Mouse (Mus musculus) lung, postnatal 0 days (tissue): ENCODE measurements at regions not wholly inside any gene's neighbourhood (a gene's known extent, or its start where the extent isn't known, plus 50 kb on each side); places are given as distances from the start of the nearest gene placed in this dataset.

Source experiments
- ATAC-seq: fragments of 200-750 bp; cut with Nextera tagmentation; 2 replicates; pipeline ENCODE4 v1.8.0; 2017; ENCODE audit warnings: moderate library complexity
- DNase-seq: peaks from one replicate; pipeline ENCODE4 v3.0.0-alpha.2; 2016; ENCODE audit warnings: low spot score
- H3K27ac ChIP-seq: fragments of 300-500 bp; sonication (generic); 2 replicates; pipeline ENCODE4 v1.5.1; 2014; ENCODE audit warnings: antibody characterized with exemption, mild to moderate bottlenecking, low read length, mixed read lengths
- H3K27me3 ChIP-seq: fragments of 300-500 bp; sonication (generic); replicated peaks from 2 replicates; pipeline ENCODE4 v1.6.1; 2014; ENCODE audit warnings: low read length, mixed read lengths; ENCODE audit not compliant: insufficient read depth
- H3K36me3 ChIP-seq: fragments of 300-500 bp; sonication (generic); 2 replicates; pipeline ENCODE4 v1.6.1; 2014; ENCODE audit warnings: low read length, mixed read lengths; ENCODE audit not compliant: insufficient read depth
- H3K4me1 ChIP-seq: fragments of 300-500 bp; sonication (generic); 2 replicates; pipeline ENCODE4 v1.6.1; 2014; ENCODE audit warnings: antibody characterized with exemption, low read depth, low read length, mixed read lengths; ENCODE audit not compliant: insufficient read depth
- H3K4me2 ChIP-seq: fragments of 300-500 bp; sonication (generic); replicated peaks from 2 replicates; pipeline ENCODE4 v1.6.1; 2014; ENCODE audit warnings: low read depth, mild to moderate bottlenecking, low read length, moderate library complexity, mixed read lengths
- H3K4me3 ChIP-seq: fragments of 300-500 bp; sonication (generic); 2 replicates; pipeline ENCODE4 v1.5.1; 2014; ENCODE audit warnings: low read depth, low read length
- H3K9ac ChIP-seq: fragments of 300-500 bp; sonication (generic); replicated peaks from 2 replicates; pipeline ENCODE4 v1.6.1; 2014; ENCODE audit warnings: low read depth, mild to moderate bottlenecking
- H3K9me3 ChIP-seq: fragments of 300-500 bp; sonication (generic); 2 replicates; pipeline ENCODE4 v1.6.1; 2016; ENCODE audit warnings: low read length, mixed read lengths
- CTCF ChIP-seq: IDR thresholded peaks from 2 replicates; pipeline ENCODE4 v1.5.1; 2016; ENCODE audit warnings: antibody characterized with exemption, mild to moderate bottlenecking
- EP300 ChIP-seq: IDR thresholded peaks from 2 replicates; pipeline ENCODE4 v1.6.1; 2016; ENCODE audit warnings: antibody characterized with exemption, mild to moderate bottlenecking, control low read depth
- WGBS: fragments of 180-500 bp; shearing (Covaris S2); extraction: QIAGEN DNeasy Blood & Tissue Kit; methylation state at CpG from one replicate; pipeline ENCODE4 v1.1.7; 2014; 5-methylcytosine and 5-hydroxymethylcytosine counted together

DNA sequence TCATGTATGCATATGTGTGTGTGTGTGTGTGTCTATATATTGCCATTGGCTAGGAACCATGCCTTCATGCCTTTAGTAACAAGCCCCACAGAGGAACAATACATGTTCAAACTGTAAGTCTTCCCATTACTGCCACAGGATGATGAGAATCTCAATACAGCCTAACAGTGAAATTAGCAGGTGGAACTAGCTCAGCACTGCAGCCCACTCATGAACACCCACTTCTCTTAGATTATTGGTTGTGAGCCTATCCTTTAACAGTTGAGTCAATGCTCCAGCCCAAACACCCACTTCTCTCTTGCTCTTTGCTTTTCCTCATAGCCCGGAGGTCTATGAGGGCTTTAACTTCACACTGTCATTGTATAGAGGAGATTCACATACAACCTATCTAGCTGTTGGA, 287.5 kb upstream of the Plxna2 start:
- Histone ChIP-seq H3K9me3 (no peaks in the 10 kb centered on the region), H3K36me3 (no peaks in the 10 kb centered on the region), H3K9ac (no peak overlapping the region), H3K4me3 (no peak overlapping the region), H3K27ac (no peak overlapping the region), H3K4me1 (no peaks in the 10 kb centered on the region), H3K4me2 (no peak overlapping the region), H3K27me3 (no peaks in the 10 kb centered on the region)
- DNase-seq = no peak
- no peak for ATAC-seq
- 96% methylated on average over 1 of the region's 1 CpGs for WGBS
- TF ChIP-seq EP300 = no peak
- TF ChIP-seq CTCF = no peak

DNA sequence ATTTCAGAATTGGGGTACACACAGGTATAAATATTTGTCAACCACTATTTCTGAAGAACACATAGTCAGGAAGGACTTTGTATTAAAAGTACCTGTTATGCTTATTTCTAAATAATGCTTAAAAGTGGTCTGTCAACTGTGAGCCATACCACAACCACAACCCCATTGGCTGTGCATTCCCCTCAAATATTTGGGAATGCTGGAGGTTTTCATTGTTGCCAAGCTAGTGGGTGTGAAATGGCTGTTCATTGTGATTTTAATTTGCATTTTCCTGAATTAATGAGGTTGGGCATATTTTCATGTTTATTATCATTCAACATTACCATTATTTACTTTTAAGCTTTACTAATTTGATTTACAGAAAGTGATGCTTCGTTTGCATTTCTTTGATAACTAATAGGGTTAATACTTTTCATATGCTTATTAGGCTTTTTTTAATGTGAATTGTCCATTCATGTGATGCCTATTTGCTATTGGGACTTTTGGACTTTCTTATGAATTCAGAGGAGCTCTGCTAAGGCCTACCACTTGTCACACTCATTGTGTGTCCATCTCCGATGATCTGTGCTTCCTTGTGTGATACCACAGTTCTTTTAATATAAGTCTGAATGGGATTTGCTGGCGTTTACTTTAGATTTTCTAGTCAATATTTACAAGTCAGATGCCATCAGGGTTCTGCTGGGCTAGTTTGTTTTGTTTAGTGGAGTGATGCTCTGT, 297.5 kb upstream of the Plxna2 start:
- no peak overlapping the region for H3K4me3 ChIP-seq

DNA sequence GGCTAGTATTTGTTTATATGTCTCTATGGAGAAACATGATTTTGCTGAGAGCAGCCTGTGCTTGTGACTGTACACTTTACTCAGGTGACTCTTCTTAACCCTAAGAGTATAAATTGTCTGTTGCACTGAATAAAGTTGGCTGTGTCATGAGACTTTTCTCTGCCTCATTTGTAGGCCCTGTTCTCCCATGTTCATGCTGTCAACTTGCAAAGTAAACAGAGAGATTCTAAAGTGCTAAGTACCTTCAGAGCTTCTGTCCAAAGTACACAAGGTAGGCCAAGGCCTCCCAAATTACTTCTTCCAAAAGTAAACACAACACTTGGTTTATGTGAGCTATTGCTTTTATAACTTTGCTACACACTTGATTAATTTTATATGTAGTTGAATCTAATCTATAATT, 299.7 kb upstream of the Plxna2 start:
- no peak overlapping the region for H3K27ac ChIP-seq
- H3K9me3 ChIP-seq = no peaks in the 10 kb centered on the region
- H3K4me2 ChIP-seq = no peak overlapping the region
- DNase-seq = no peak
- no peaks in the 10 kb centered on the region for H3K36me3 ChIP-seq
- no peak for ATAC-seq
- no peaks in the 10 kb centered on the region for H3K4me1 ChIP-seq
- TF ChIP-seq EP300 = no peak
- no peak for TF ChIP-seq CTCF
- no peak overlapping the region for H3K4me3 ChIP-seq
- no peaks in the 10 kb centered on the region for H3K27me3 ChIP-seq
- H3K9ac ChIP-seq = no peak overlapping the region

More for the DNA sequence above, 297.5 kb upstream of the Plxna2 start:
- WGBS = 56% methylated on average over 3 of the region's 3 CpGs
- Histone ChIP-seq H3K27ac (no peak overlapping the region), H3K36me3 (no peaks in the 10 kb centered on the region), H3K9ac (no peak overlapping the region), H3K27me3 (no peaks in the 10 kb centered on the region), H3K4me2 (no peak overlapping the region), H3K4me1 (no peaks in the 10 kb centered on the region), H3K9me3 (no peaks in the 10 kb centered on the region)
- ATAC-seq = no peak
- DNase-seq = no peak
- TF ChIP-seq EP300 (no peak), CTCF (no peak)

DNA sequence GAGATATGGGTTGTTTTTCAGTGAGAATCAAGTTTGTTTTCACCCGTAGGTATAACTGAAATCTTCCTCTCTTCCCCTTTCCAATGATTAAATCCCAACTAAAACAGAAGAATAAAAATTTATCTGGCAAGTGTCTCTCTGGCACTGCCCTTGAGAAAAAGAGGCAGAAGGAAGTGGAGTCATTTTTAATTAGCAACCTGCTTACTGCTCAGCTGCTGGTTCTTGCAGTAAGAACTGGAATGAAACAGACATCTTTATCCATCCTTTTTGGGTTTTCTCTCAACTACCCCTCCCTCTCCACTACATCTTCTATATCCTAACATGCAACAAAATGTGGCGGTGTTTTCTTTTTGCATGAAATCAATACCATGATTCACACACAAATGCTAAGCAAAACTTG, 302.4 kb upstream of the Plxna2 start:
- no peak overlapping the region for H3K4me3 ChIP-seq
- no peaks in the 10 kb centered on the region for H3K27me3 ChIP-seq
- no peaks in the 10 kb centered on the region for H3K36me3 ChIP-seq
- TF ChIP-seq CTCF = no peak
- TF ChIP-seq EP300 = no peak
- 68% methylated on average over 2 of the region's 2 CpGs for WGBS
- H3K27ac ChIP-seq = no peak overlapping the region
- no peaks in the 10 kb centered on the region for H3K4me1 ChIP-seq
- no peak for ATAC-seq
- H3K9ac ChIP-seq = no peak overlapping the region
- no peak for DNase-seq
- no peak overlapping the region for H3K4me2 ChIP-seq
- no peaks in the 10 kb centered on the region for H3K9me3 ChIP-seq

DNA sequence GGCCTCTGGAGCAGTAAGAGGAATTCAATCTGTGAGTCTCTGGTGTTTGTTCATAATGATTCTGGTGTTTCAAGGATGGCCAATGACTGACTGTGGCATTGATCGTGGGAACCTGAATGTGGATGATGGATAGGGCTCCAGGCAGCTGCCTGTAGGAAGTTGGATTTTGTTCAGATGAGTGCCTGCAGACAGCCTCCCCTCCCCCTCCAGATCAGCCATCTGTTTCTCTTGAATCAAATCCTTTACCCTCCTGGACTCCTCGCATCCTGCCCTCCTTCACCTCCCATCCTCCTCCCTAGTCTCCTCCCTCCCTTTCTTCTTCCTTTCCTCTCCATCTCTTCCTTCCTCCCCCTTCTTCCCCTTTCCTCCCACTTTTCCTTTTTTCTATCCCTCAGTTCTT, 307.6 kb upstream of the Plxna2 start:
- no peaks in the 10 kb centered on the region for H3K4me1 ChIP-seq
- no peak overlapping the region for H3K4me2 ChIP-seq
- no peak overlapping the region for H3K4me3 ChIP-seq
- no peaks in the 10 kb centered on the region for H3K9me3 ChIP-seq
- peak; percentile 6 for DNase-seq
- no peak overlapping the region for H3K9ac ChIP-seq
- TF ChIP-seq EP300 (no peak), CTCF (no peak)
- no peaks in the 10 kb centered on the region for H3K36me3 ChIP-seq
- H3K27ac ChIP-seq = no peak overlapping the region
- H3K27me3 ChIP-seq = no peaks in the 10 kb centered on the region
- 27% methylated on average over 2 of the region's 2 CpGs for WGBS
- no peak for ATAC-seq

DNA sequence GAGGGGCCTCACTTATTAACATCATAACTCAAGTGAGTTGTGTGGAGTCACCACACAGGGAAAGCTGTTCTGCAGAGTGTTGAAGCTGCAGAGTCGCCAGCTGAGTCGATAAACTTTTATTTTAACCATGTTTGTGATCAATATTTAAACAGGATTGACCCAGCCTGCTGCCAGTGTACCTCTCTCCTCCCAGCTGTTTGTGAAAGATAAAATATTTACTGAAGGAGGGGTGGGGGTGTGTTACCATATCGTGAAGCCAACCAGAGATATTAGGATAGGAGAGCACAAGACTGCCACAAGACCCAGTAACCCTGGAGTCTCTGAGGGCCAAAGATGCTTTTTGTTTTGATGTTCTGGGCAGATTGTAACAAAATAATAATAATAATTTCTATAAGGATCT, 309.4 kb upstream of the Plxna2 start:
- no peak for ATAC-seq
- DNase-seq = no peak
- Histone ChIP-seq H3K36me3 (no peaks in the 10 kb centered on the region), H3K4me3 (no peak overlapping the region), H3K27me3 (no peaks in the 10 kb centered on the region), H3K9ac (no peak overlapping the region), H3K9me3 (no peaks in the 10 kb centered on the region), H3K27ac (no peak overlapping the region), H3K4me2 (no peak overlapping the region), H3K4me1 (no peaks in the 10 kb centered on the region)
- TF ChIP-seq CTCF = no peak
- TF ChIP-seq EP300 = no peak
- 43% methylated on average over 3 of the region's 3 CpGs for WGBS

DNA sequence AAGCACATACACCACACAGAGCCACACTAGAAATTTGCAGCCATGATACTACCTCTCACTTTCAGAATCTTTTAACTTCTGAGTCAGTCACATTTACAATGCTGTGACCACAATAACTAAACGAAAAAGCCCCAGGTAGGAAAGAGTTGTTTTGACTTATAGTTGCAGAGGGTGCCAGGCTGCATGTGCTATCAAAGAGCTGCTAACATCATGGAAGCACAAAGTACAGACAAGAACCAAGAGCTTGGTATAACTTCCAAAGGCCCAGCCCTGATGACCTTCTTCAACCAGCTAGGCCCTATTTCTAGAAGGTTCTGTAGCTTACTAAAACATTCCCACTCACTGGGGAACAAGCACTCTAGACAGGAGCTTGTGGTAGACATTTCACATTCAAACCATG, 314.1 kb upstream of the Plxna2 start:
- Histone ChIP-seq H3K4me1 (no peaks in the 10 kb centered on the region), H3K27ac (no peak overlapping the region), H3K27me3 (no peaks in the 10 kb centered on the region), H3K9me3 (no peaks in the 10 kb centered on the region), H3K4me3 (no peak overlapping the region), H3K4me2 (no peak overlapping the region), H3K9ac (no peak overlapping the region), H3K36me3 (no peaks in the 10 kb centered on the region)
- TF ChIP-seq EP300 = no peak
- TF ChIP-seq CTCF = no peak
- DNase-seq = no peak
- 72% methylated on average over 1 of the region's 1 CpGs for WGBS
- no peak for ATAC-seq
